ENCODE assay signal across 8 mouse cellular contexts in genomic region chr17:21535096-21536001, GRCm38 (mm10). TPM values are rescaled to one million over a fixed set of nuclear protein-coding genes. Genes with fewer than 3 reads are reported as not detected.
DNase-seq lines count a peak whose midpoint lies in the region; ATAC-seq and TF ChIP-seq lines count a peak whose summit lies in the region.

Gene Zfp52, plus strand, starts transcription at chr17:21535539.

- H3K4me2 ChIP-seq in hindbrain, embryonic 16.5 days (ENCODE audit: low read length): peak within 1 kb of the TSS; percentile 86

- H3K4me1 ChIP-seq in hindbrain, embryonic 16.5 days (ENCODE audit: control insufficient read depth, insufficient read depth, low read depth, low read length): peaks cover 16% of the 10 kb centered on the region

- H3K27me3 ChIP-seq in hindbrain, embryonic 16.5 days (replicated peaks; ENCODE audit: control insufficient read depth, insufficient read depth, low read length): no peaks in the 10 kb centered on the region

- H3K36me3 ChIP-seq in hindbrain, embryonic 16.5 days (ENCODE audit: control insufficient read depth, insufficient read depth, low read length): no peaks in the 10 kb centered on the region

- no peak for TF ChIP-seq CTCF in gastrocnemius, adult 2 months (IDR thresholded peaks at IDR 0.05)
- TF ChIP-seq CTCF in left cerebral cortex, adult 2 months (IDR thresholded peaks at IDR 0.05): no peak

- peak; percentile 57 for DNase-seq in layer of hippocampus, adult 11-12 months (ENCODE audit: low spot score)
- DNase-seq in layer of hippocampus, adult 9-10 months (ENCODE audit: low spot score): no peak
- peak; percentile 65 to 71 for DNase-seq in cerebellum, postnatal 25 days
- peak; percentile 75 for DNase-seq in gastrocnemius, adult 2 months
- peak; percentile 57 to 65 for DNase-seq in left cerebral cortex, adult 2 months (ENCODE audit: extremely low spot score in 1 of 2, low spot score in 2 of 2)
- peak; percentile 70 to 80 for DNase-seq in lung, postnatal 4 days
- DNase-seq in right cerebral cortex, adult 2 months (ENCODE audit: low spot score in 2 of 2): peak; percentile 68

- peak within 1 kb of the TSS; percentile 88 for H3K27ac ChIP-seq in gastrocnemius, adult 2 months
- H3K27ac ChIP-seq in hindbrain, embryonic 16.5 days (ENCODE audit: low read depth, low read length): peak within 1 kb of the TSS; percentile 36; the same call in 1 of the 2 replicates
- H3K27ac ChIP-seq in left cerebral cortex, adult 2 months: peak within 1 kb of the TSS; percentile 72

- no peaks in the 10 kb centered on the region for H3K9me3 ChIP-seq in hindbrain, embryonic 16.5 days (ENCODE audit: control insufficient read depth, low read length)

- H3K4me3 ChIP-seq in gastrocnemius, adult 2 months: peak within 1 kb of the TSS; percentile 76
- H3K4me3 ChIP-seq in hindbrain, embryonic 16.5 days (ENCODE audit: low read length): peak within 1 kb of the TSS; percentile 56
- peak within 1 kb of the TSS; percentile 61 for H3K4me3 ChIP-seq in left cerebral cortex, adult 2 months

- 4% methylated on average over 21 of the region's 21 CpGs for WGBS in hindbrain, embryonic 16.5 days

- peak within 1 kb of the TSS; percentile 68 for H3K9ac ChIP-seq in hindbrain, embryonic 16.5 days (ENCODE audit: low read depth, low read length)

- intact Hi-C loops in gastrocnemius, adult 2 months (cut with DNase I): loop anchor here (10.0 kb wide), 2 partner anchors 199 to 301 kb away; partner anchors contain the start of gene Zfp229
- intact Hi-C loops in left cerebral cortex, adult 2 months (cut with DNase I): loop anchor here (10.0 kb wide), 1 partner anchor 591 kb away; the partner anchor contains the start of gene Ppp2r1a

- ATAC-seq in hindbrain, embryonic 16.5 days: peak; percentile 67

RNA-seq across cellular contexts. Expression of gene Zfp52, which starts in this region (rescaled TPM):
- total RNA-seq in gastrocnemius, adult 2 months (2021): 1 to 10 TPM; 5.7 to 8.0 TPM
- 3.0 and 3.5 TPM in 2 replicates for polyA plus RNA-seq in hindbrain, embryonic 16.5 days (2015; fragmentation: Nextera tagmentation; extraction: Ambion mirVana)
- 1 to 10 TPM; 6.5 to 6.8 TPM for total RNA-seq in left cerebral cortex, adult 2 months (2021)

Comparison
In these comparisons a context has a peak if more than half of its experiments do, and no peak if none do; other contexts are left out.
1. H3K27ac ChIP-seq: peak in every context shown above with its lines; median percentile 88 in gastrocnemius, adult 2 months; 72 in left cerebral cortex, adult 2 months; 36 in hindbrain, embryonic 16.5 days.